Mouse (Mus musculus) retina, adult 2 months (tissue): ENCODE results near the gene Olfr218.
"Not testable (repeated sequence)": the region's sequence is repeated elsewhere in the genome, so short reads cannot be mapped to it uniquely, and the experiment has no call there.

ENCODE experiments used
- DNase-seq: peaks from one replicate; pipeline ENCODE4 v3.0.0-alpha.2; 2012; ENCODE audit warnings: low read depth, low spot score

Gene Olfr218

DNA sequence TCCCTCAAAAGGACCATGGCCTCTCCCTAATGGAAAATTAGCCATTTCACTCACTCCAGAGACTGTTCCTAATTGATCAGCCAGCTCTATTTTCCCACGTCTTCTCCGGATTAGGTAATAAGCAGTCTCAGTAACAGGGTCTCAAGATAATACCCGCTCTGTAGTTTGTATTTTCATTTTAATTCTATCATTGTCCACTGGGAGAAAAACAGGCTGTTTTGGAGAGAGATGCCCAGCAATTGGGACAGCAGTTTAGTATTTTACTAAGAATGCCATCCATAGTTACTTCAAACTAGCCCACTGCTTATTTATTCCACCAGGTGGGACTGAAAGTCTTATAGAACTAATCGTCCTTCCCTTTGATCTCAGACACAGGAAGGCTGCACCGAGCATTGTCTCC lies at the start of gene Olfr218:
TSS of gene Olfr218 (plus strand) at position 301 of the 400 bp plus-strand sequence.
- DNase-seq, result no peak

DNA sequence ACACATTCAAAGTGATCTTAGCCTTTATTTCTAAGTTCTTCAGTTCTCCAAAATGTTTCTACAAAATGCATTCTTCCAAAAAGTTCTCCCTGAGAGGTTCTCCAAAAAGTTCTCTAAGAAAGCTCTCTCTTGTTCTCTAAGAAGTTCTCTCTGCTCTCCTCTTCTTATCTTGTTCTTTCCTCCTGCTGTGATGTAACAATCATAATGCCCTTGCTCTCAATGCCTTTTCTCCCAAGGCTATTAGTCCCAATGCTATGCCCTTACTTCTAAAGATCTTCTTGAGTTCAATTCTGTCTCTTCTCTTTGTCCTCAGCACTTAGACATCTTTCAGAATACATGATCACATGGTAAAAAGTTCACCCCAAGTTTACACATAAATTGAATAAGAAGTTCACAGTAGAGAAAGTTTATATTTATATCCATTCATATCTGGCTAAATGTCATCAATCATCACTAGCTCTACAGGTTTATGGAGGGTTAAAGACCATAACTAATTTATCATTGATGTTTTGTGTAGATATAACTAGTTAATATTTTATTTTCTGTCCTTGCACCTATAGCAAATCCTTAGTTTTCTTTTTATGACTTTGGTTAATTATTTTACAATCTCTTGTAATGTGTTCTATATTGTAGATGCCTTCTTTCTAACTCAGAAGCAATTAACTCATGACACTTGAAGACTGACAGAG lies 23.3 kb upstream of the Olfr218 start:
- no peak for DNase-seq

- no peak for DNase-seq
Observed at GRCm38 (mm10) chr1:173190540-173190939, 7.1 kb upstream of the Olfr218 start, which contains the start of gene Olfr1406. Gene Olfr1406 (minus strand): TSS chr1:173190640.

DNA sequence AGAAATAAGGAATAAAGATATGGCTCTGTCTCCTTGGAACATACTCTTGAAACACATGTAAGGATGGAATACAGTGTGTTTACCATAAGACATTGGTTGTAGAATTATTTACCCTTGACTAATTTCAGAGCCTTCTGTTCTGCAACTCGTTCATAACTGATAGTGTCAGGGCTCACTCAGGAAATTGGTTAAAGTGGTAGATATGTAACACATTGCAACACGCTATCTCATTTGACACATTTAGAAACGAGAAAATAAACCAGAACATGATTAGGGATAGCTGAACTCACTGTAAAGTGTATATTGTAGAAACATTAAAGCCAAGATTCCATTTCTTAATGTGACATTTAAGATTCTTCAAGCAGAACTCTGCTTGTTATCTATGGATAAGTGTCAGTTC lies 5.5 kb upstream of the Olfr218 start:
- no peak for DNase-seq

DNA sequence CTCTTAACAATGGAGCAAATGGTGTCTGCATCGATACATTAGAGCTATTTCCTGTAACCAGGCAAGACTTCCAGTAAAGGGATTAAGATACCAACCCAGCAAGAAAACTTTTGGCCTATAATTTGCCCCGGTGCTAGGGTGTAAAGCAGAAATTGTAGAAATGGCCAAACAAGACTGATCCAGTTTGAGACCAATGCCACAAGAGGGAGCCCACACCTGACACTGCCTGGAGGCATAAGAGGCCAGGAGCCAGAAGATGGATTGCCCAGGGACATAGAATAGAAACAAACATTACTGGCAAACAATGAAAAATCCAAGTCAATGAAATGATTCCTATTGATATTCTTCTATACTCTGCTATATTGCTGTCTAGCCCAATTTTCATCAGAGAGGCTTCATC lies 1.2 kb upstream of the Olfr218 start:
- DNase-seq, result no peak

GRCm38 (mm10) chr1:173212092-173212491 lies 14.5 kb downstream of the Olfr218 start, which contains the start of gene Olfr1404:
Gene Olfr1404 (plus strand): TSS chr1:173212392.
- no peak for DNase-seq

DNA sequence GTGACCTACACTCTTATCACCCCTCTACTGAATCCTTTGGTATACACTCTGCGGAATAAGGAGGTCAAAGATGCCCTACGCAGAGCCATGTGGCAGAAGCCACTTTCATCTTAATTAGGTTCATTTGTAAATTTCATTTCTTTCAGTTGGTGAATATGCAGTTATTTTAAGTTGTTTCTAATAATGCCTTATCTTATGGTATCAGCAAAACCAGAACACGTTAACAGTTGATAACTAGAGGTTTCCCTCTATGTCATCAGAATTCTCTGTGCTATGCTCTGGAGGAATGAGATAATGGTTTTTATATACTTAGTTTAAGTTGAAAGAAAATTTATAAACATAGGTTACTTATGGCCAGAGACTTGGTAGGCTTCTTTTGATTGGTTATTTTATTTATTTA lies 18.9 kb downstream of the Olfr218 start:
- DNase-seq, result no peak

- no peak for DNase-seq
Observed at GRCm38 (mm10) chr1:173227081-173227480, 29.5 kb downstream of the Olfr218 start, which contains the start of gene Fcer1a. Gene Fcer1a (minus strand): TSS chr1:173227214.

GRCm38 (mm10) chr1:173237004-173237403 lies 39.4 kb downstream of the Olfr218 start:
- not testable (repeated sequence) for DNase-seq

GRCm38 (mm10) chr1:173249888-173250287 lies 52.3 kb downstream of the Olfr218 start:
- no peak for DNase-seq
